Mouse (Mus musculus): Measurements from ENCODE around the gene Mtor.

DNA sequence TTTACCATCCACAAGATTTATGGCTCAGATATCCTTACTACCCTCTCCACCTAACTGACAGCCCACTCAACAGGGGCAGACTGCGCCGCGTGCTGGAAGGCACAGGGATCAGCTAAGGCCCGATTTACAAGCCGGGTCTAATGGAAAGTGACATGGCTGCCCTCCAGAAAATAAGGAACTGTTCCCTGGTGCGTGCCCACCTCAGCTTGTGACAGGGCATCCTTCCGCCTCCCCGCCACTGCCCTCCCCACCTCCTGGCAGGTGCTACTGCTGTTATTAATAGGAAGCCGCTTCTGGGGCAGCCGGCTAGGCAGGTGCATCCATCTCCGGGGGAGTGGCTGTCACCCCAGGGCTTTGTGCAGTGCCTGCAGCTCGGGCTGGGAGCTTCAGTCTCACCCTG lies 45.0 kb upstream of the Mtor start:
- no peak for TF ChIP-seq CTCF (IDR thresholded peaks at IDR 0.05; ENCODE audit: low read depth)
- no peak for TF ChIP-seq EP300 (optimal IDR thresholded peaks at IDR 0.05)
